ENCODE assay signal across 12 mouse cellular contexts in the genomic region with DNA sequence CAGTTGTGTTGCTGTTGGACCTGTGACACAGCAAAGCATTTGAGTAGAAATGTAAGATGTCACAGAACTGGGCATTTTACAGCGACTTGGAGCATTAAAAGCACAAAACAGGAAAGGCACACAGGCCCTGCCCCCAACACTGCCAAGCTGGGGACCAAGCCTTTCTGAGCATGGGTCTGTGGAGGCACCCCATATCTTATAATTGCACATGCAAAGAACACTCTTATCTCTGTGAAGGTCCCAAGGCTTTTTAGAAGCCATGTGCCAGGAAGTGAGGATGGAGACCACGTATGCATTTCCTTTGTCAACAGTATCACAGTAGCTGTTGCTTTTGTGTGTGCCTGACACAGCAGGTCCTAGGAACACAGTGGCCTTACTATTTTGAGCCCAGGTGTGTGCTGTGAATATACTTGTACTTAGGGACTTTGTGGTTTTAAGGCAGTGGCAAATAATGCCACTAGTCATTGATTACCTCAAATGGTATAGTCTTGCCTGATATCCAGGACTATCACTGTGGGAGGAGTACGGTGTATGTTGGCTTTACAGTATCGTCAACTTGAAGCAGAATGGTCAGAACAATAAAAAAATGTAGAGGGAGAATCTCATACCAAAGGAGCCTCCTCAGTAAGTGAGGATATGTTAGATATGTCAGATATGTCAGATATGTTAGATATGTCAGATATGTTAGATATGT. TPM values are rescaled to one million over a fixed set of nuclear protein-coding genes. Genes with fewer than 3 reads are reported as not detected.
A peak's percentile ranks its signal among the peaks of the same experiment; 100 is the strongest.
DNase-seq lines count a peak whose midpoint lies in the region.
"Had no signal": no experiment of that assay in that cellular context is flagged by ENCODE, and none has a peak within 500 bp of the region (broad histone marks: within the 10 kb centered on the region; RNA-seq: fewer than 3 reads in every experiment).

No protein-coding gene starts in this region.

- peak; percentile 22 for DNase-seq in spleen, adult 12 weeks (ENCODE audit: low spot score)
- no peak for DNase-seq in spleen, adult 18-20 months
- DNase-seq in c-Kit-negative CD71-positive TER-119-positive erythroid progenitor cells, embryonic 14.5 days (ENCODE audit: low read depth, low spot score): peak; percentile 52
- peak; percentile 82 for DNase-seq in liver
- peak; percentile 30 for DNase-seq in naive thymus-derived CD4-positive, alpha-beta T cell, adult 2 months (ENCODE audit: low read depth)
- no peak for DNase-seq in layer of hippocampus, adult 9-11 months
- no peak for DNase-seq in adrenal gland, postnatal 36 days
- no peak for DNase-seq in lung, postnatal 14 days
- DNase-seq: cerebellum, postnatal 36 days; kidney, postnatal 36 days; lung, embryonic 14.5 days; retina, postnatal 1 day had no signal

RNA-seq across cellular contexts. Expression of a gene that starts 9.5 kb away (rescaled TPM):
- total RNA-seq in adrenal gland, postnatal 36 days (2021): 10 to 100 TPM; 76.8 to 99.8 TPM

RNA-seq across cellular contexts. Expression of a gene that starts 32.5 kb away (rescaled TPM):
- 10 to 100 TPM; 51.8 to 52.5 TPM for total RNA-seq in adrenal gland, postnatal 36 days (2021)

RNA-seq across cellular contexts. Expression of a gene that starts 33.3 kb away (rescaled TPM):
- under 1 TPM in 1 of 2 experiments, not detected in 1; 0.46 TPM for total RNA-seq in adrenal gland, postnatal 36 days (2021)

RNA-seq across cellular contexts. Expression of a gene that starts 38.5 kb away (rescaled TPM):
- total RNA-seq in adrenal gland, postnatal 36 days (2021): 10 to 100 TPM; 44.1 to 71.1 TPM

RNA-seq across cellular contexts. Expression of a gene that starts 48.6 kb away (rescaled TPM):
- 1 to 10 TPM; 1.7 TPM for total RNA-seq in adrenal gland, postnatal 36 days (2021)

Comparison
In these comparisons a context has a peak if more than half of its experiments do, and no peak if none do; other contexts are left out.
1. DNase-seq: peak in spleen, adult 12 weeks (single experiment), c-Kit-negative CD71-positive TER-119-positive erythroid progenitor cells, embryonic 14.5 days (single experiment), liver (single experiment) and naive thymus-derived CD4-positive, alpha-beta T cell, adult 2 months (single experiment); none in spleen, adult 18-20 months (0 of 2), layer of hippocampus, adult 9-11 months (single experiment), adrenal gland, postnatal 36 days (0 of 2) and lung, postnatal 14 days (single experiment).